Mouse (Mus musculus) kidney, embryonic 16.5 days (tissue): ENCODE measurements around the gene Rab3gap1. TPM values are rescaled to one million over a fixed set of nuclear protein-coding genes. Genes with fewer than 3 reads are reported as not detected.

Experiments
- ATAC-seq: fragments of 200-750 bp; cut with Nextera tagmentation; 2 replicates; pipeline ENCODE4 v1.8.0; 2017; ENCODE audit warnings: moderate TSS enrichment; ENCODE audit not compliant: low FRiP score, low TSS enrichment
- H3K27ac ChIP-seq: fragments of 300-500 bp; sonication (generic); 2 replicates; pipeline ENCODE4 v1.5.1; 2014; ENCODE audit warnings: low read length
- H3K27me3 ChIP-seq: fragments of 300-500 bp; sonication (generic); 2 replicates; pipeline ENCODE4 v1.6.1; 2014; ENCODE audit warnings: low read length, control low read depth, mixed read lengths; ENCODE audit not compliant: insufficient read depth
- H3K36me3 ChIP-seq: fragments of 300-500 bp; sonication (generic); 2 replicates; pipeline ENCODE4 v1.6.1; 2014; ENCODE audit warnings: low read length, control low read depth, mixed read lengths; ENCODE audit not compliant: insufficient read depth
- H3K4me1 ChIP-seq: fragments of 300-500 bp; sonication (generic); 2 replicates; pipeline ENCODE4 v1.6.1; 2014; ENCODE audit warnings: low read length, control low read depth, mixed read lengths; ENCODE audit not compliant: insufficient read depth
- H3K4me2 ChIP-seq: fragments of 300-500 bp; sonication (generic); replicated peaks from 2 replicates; pipeline ENCODE4 v1.6.1; 2014; ENCODE audit warnings: low read depth, low read length
- H3K4me3 ChIP-seq: fragments of 300-500 bp; sonication (generic); 2 replicates; pipeline ENCODE4 v1.5.1; 2014; ENCODE audit warnings: mild to moderate bottlenecking, low read length
- H3K9ac ChIP-seq: fragments of 300-500 bp; sonication (generic); replicated peaks from 2 replicates; pipeline ENCODE4 v1.6.1; 2014; ENCODE audit warnings: low read length
- H3K9me3 ChIP-seq: fragments of 300-500 bp; sonication (generic); 2 replicates; pipeline ENCODE4 v1.6.1; 2016; ENCODE audit warnings: low read length, control low read depth
- WGBS: fragments of 180-500 bp; shearing (Covaris S2); extraction: QIAGEN DNeasy Blood & Tissue Kit; methylation state at CpG from one replicate; pipeline ENCODE4 v1.1.7; 2014; 5-methylcytosine and 5-hydroxymethylcytosine counted together
- polyA plus RNA-seq: library from polyadenylated mRNA; unstranded; fragments of >200 nt; fragmentation: Nextera tagmentation; extraction: Ambion mirVana; gene quantifications from 2 replicates; pipeline ENCODE4 v1.2.1, GENCODE M21; 2015

The Rab3gap1 gene
- 25.1 and 25.4 TPM in 2 replicates for polyA plus RNA-seq

- Histone ChIP-seq H3K27me3 (no peaks in the 10 kb centered on the region), H3K9me3 (no peaks in the 10 kb centered on the region), H3K9ac (peak within 1 kb of the TSS; percentile 72), H3K4me1 (peaks cover 8% of the 10 kb centered on the region; the same call in 1 of the 2 replicates), H3K4me2 (peak within 1 kb of the TSS; percentile 61), H3K36me3 (peaks cover 8% of the 10 kb centered on the region), H3K4me3 (peak within 1 kb of the TSS; percentile 62), H3K27ac (peak within 1 kb of the TSS; percentile 63)
- WGBS, result 11% methylated on average over 47 of the region's 47 CpGs
- peak; percentile 99 for ATAC-seq
Measured at GRCm38 (mm10) chr1:127868300-127869261, at the start of gene Rab3gap1. TSS of gene Rab3gap1 (plus strand) at chr1:127868773.

GRCm38 (mm10) chr1:127827325-127827724, 41.2 kb upstream of the Rab3gap1 start:
- Histone ChIP-seq H3K9ac (no peak overlapping the region), H3K4me1 (no peaks in the 10 kb centered on the region), H3K9me3 (no peaks in the 10 kb centered on the region), H3K4me3 (no peak overlapping the region), H3K27me3 (no peaks in the 10 kb centered on the region), H3K27ac (no peak overlapping the region), H3K36me3 (no peaks in the 10 kb centered on the region), H3K4me2 (no peak overlapping the region)
- WGBS, result 12% methylated on average over 2 of the region's 2 CpGs
- peak; percentile 51; the same call in 1 of the 2 replicates for ATAC-seq

- ATAC-seq, result no peak
- 86% methylated on average over 13 of the region's 13 CpGs for WGBS
- no peak overlapping the region for H3K9ac ChIP-seq
- H3K36me3 ChIP-seq, result no peaks in the 10 kb centered on the region
- H3K4me3 ChIP-seq, result no peak overlapping the region
- no peaks in the 10 kb centered on the region for H3K9me3 ChIP-seq
- H3K4me2 ChIP-seq, result no peak overlapping the region
- no peaks in the 10 kb centered on the region for H3K4me1 ChIP-seq
- H3K27ac ChIP-seq, result no peak overlapping the region
- no peaks in the 10 kb centered on the region for H3K27me3 ChIP-seq
Measured at GRCm38 (mm10) chr1:127830215-127830921, 38.2 kb upstream of the Rab3gap1 start.

DNA sequence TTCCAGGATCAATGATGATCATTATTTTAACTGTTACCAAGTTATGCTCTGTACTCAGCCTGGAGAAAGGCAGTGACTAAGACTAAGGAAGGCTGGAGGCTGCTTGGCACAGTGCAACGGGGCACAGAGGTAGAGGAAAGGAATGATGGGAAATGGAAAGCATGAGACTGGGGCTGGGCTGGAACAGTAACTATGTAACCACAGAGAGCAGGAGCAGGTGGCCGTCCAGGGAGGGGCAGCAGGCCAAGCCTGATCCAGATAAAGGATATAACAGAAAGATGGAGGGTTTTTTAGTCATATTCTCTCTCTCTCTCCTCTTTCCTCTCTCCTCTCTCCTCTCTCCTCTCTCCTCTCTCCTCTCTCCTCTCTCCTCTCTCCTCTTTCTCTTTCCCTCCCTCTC, 34.9 kb upstream of the Rab3gap1 start:
- Histone ChIP-seq H3K36me3 (no peaks in the 10 kb centered on the region), H3K27me3 (no peaks in the 10 kb centered on the region), H3K27ac (no peak overlapping the region), H3K9ac (no peak overlapping the region), H3K4me1 (no peaks in the 10 kb centered on the region), H3K9me3 (no peaks in the 10 kb centered on the region), H3K4me2 (no peak overlapping the region), H3K4me3 (no peak overlapping the region)
- ATAC-seq, result no peak
- WGBS, result 55% methylated on average over 2 of the region's 2 CpGs

- no peaks in the 10 kb centered on the region for H3K4me1 ChIP-seq
- H3K36me3 ChIP-seq, result no peaks in the 10 kb centered on the region
- no peak overlapping the region for H3K27ac ChIP-seq
- no peak overlapping the region for H3K4me2 ChIP-seq
- H3K27me3 ChIP-seq, result no peaks in the 10 kb centered on the region
- H3K9ac ChIP-seq, result no peak overlapping the region
- WGBS, result 73% methylated on average over 4 of the region's 4 CpGs
- no peak overlapping the region for H3K4me3 ChIP-seq
- no peaks in the 10 kb centered on the region for H3K9me3 ChIP-seq
- ATAC-seq, result no peak
Measured at GRCm38 (mm10) chr1:127834202-127834601, 34.4 kb upstream of the Rab3gap1 start.

- Histone ChIP-seq H3K9me3 (no peaks in the 10 kb centered on the region), H3K9ac (no peak overlapping the region), H3K27ac (no peak overlapping the region), H3K27me3 (no peaks in the 10 kb centered on the region), H3K4me3 (no peak overlapping the region), H3K4me1 (no peaks in the 10 kb centered on the region), H3K36me3 (no peaks in the 10 kb centered on the region), H3K4me2 (no peak overlapping the region)
- 36% methylated on average over 4 of the region's 4 CpGs for WGBS
- no peak for ATAC-seq
Measured at GRCm38 (mm10) chr1:127836619-127837018, 32.0 kb upstream of the Rab3gap1 start.

GRCm38 (mm10) chr1:127838602-127839001, 30.0 kb upstream of the Rab3gap1 start:
- H3K36me3 ChIP-seq, result no peaks in the 10 kb centered on the region
- no peak overlapping the region for H3K4me2 ChIP-seq
- no peaks in the 10 kb centered on the region for H3K27me3 ChIP-seq
- 79% methylated on average over 1 of the region's 1 CpGs for WGBS
- H3K27ac ChIP-seq, result no peak overlapping the region
- no peaks in the 10 kb centered on the region for H3K4me1 ChIP-seq
- H3K9me3 ChIP-seq, result no peaks in the 10 kb centered on the region
- no peak overlapping the region for H3K4me3 ChIP-seq
- ATAC-seq, result no peak
- no peak overlapping the region for H3K9ac ChIP-seq

- no peak for ATAC-seq
- H3K36me3 ChIP-seq, result no peaks in the 10 kb centered on the region
- H3K9ac ChIP-seq, result no peak overlapping the region
- H3K4me2 ChIP-seq, result no peak overlapping the region
- H3K27ac ChIP-seq, result no peak overlapping the region
- H3K9me3 ChIP-seq, result no peaks in the 10 kb centered on the region
- no peaks in the 10 kb centered on the region for H3K27me3 ChIP-seq
- WGBS, result 91% methylated on average over 5 of the region's 5 CpGs
- H3K4me3 ChIP-seq, result no peak overlapping the region
- H3K4me1 ChIP-seq, result no peaks in the 10 kb centered on the region
Measured at GRCm38 (mm10) chr1:127845472-127845871, 23.1 kb upstream of the Rab3gap1 start.

DNA sequence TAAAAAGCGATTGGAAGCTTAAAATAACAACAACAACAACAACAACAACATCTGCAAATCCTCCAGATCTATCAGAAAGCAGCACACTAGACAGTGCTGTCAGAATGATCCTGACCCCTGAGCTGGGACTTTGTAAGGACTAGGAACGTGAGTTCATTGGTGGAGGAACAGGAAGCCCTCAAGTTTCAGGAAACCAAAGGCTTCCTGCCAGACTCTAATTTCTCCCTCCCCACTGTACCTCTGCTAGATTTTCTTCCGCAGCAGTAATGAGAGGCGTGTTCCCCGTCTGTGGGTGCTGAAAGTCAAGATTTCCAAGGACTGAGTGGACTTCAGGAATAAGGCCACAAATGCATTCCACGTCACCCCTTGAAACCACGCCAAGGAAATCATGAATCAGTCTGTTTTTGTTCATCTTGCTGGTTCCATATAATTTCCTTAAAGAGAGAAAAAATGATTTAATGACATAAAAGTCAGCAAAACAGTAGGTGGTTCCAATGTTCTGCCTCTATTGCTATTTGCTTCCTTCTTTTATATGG, 18.4 kb upstream of the Rab3gap1 start:
- ATAC-seq, result no peak
- Histone ChIP-seq H3K9me3 (peaks cover 8% of the 10 kb centered on the region), H3K4me2 (no peak overlapping the region), H3K4me1 (no peaks in the 10 kb centered on the region), H3K27ac (no peak overlapping the region), H3K9ac (no peak overlapping the region), H3K4me3 (no peak overlapping the region), H3K27me3 (no peaks in the 10 kb centered on the region), H3K36me3 (no peaks in the 10 kb centered on the region)
- 60% methylated on average over 7 of the region's 7 CpGs for WGBS
